Mouse (Mus musculus) embryonic facial prominence, embryonic 11.5 days (tissue): ENCODE results near the gene Sgta. TPM values are rescaled to one million over a fixed set of nuclear protein-coding genes. Genes with fewer than 3 reads are reported as not detected.

Source experiments
- ATAC-seq: fragments of 200-750 bp; cut with Nextera tagmentation; replicated peaks from 2 replicates; pipeline ENCODE4 v1.8.0; 2017; ENCODE audit warnings: low read depth; ENCODE audit not compliant: insufficient number of reproducible peaks, low FRiP score, low TSS enrichment
- DNase-seq: peaks from one replicate; pipeline ENCODE4 v3.0.0-alpha.2; 2015; ENCODE audit warnings: low spot score
- H3K27ac ChIP-seq: fragments of 300-500 bp; sonication (generic); replicated peaks from 2 replicates; pipeline ENCODE4 v1.5.1; 2014; ENCODE audit warnings: mild to moderate bottlenecking, low read depth, low read length, control low read depth
- H3K27me3 ChIP-seq: fragments of 300-500 bp; sonication (generic); 2 replicates; pipeline ENCODE4 v1.6.1; 2014; ENCODE audit warnings: mild to moderate bottlenecking, low read length, moderate library complexity, mixed read lengths; ENCODE audit not compliant: control insufficient read depth, insufficient read depth
- H3K36me3 ChIP-seq: fragments of 300-500 bp; sonication (generic); replicated peaks from 2 replicates; pipeline ENCODE4 v1.6.1; 2014; ENCODE audit warnings: low read depth, mild to moderate bottlenecking, low read length, moderate library complexity, mixed read lengths; ENCODE audit not compliant: control insufficient read depth, insufficient read depth
- H3K4me1 ChIP-seq: fragments of 300-500 bp; sonication (generic); 2 replicates; pipeline ENCODE4 v1.6.1; 2014; ENCODE audit warnings: low read length, mixed read lengths; ENCODE audit not compliant: control insufficient read depth, insufficient read depth
- H3K4me2 ChIP-seq: fragments of 300-500 bp; sonication (generic); 2 replicates; pipeline ENCODE4 v1.6.1; 2014; ENCODE audit warnings: low read depth, mild to moderate bottlenecking, control low read depth, low read length, moderate library complexity
- H3K4me3 ChIP-seq: fragments of 300-500 bp; sonication (generic); 2 replicates; pipeline ENCODE4 v1.5.1; 2014; ENCODE audit warnings: low read depth, low read length, control low read depth
- H3K9ac ChIP-seq: fragments of 300-500 bp; sonication (generic); replicated peaks from 2 replicates; pipeline ENCODE4 v1.6.1; 2014; ENCODE audit warnings: mild to moderate bottlenecking, control low read depth, low read length
- H3K9me3 ChIP-seq: fragments of 300-500 bp; sonication (generic); replicated peaks from 2 replicates; pipeline ENCODE4 v1.6.1; 2016; ENCODE audit warnings: mild to moderate bottlenecking, low read length, inconsistent platforms, mixed read lengths; ENCODE audit not compliant: control insufficient read depth
- WGBS: fragments of 180-500 bp; shearing (Covaris S2); extraction: QIAGEN DNeasy Blood & Tissue Kit; methylation state at CpG from one replicate; pipeline ENCODE4 v1.1.7; 2014; 5-methylcytosine and 5-hydroxymethylcytosine counted together
- polyA plus RNA-seq: library from polyadenylated mRNA; unstranded; fragments of >200 nt; fragmentation: Nextera tagmentation; extraction: Ambion mirVana; gene quantifications from 2 replicates; pipeline ENCODE4 v1.2.1, GENCODE M21; 2014

Gene Sgta
- polyA plus RNA-seq, 1 experiment from 2014 or later: 193 TPM

GRCm38 (mm10) chr10:81029031-81029430, 30.9 kb downstream of the Sgta start:
- Histone ChIP-seq H3K4me3 (no peak overlapping the region), H3K9me3 (no peaks in the 10 kb centered on the region), H3K4me1 (peaks cover 3% of the 10 kb centered on the region; the same call in 1 of the 2 replicates), H3K36me3 (no peaks in the 10 kb centered on the region; the same call in 1 of the 2 replicates), H3K9ac (no peak overlapping the region), H3K27ac (no peak overlapping the region), H3K4me2 (no peak overlapping the region), H3K27me3 (peaks cover 13% of the 10 kb centered on the region)
- ATAC-seq (no peak), DNase-seq (no peak)
- WGBS: 69% methylated on average over 10 of the region's 10 CpGs

DNA sequence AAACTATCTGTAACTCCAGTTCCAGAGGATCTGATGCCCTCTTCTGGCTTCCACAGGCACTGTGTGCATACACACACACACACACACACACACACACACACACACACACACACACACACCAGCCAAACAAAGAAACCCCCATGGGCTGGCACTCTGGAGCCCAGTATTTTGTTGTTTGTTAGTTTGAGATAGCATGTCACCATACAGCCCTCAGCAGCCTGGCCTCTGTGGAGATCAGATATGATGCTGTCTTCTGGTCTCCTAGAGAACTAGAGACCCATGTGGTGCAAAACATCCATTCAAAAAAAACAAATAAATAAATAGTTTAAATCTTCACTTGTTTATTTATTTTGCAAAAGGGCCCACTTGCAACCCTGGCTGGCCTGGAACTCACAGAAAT, 31.8 kb downstream of the Sgta start:
- Histone ChIP-seq H3K9ac (no peak overlapping the region), H3K36me3 (no peaks in the 10 kb centered on the region; the same call in 1 of the 2 replicates), H3K4me2 (no peak overlapping the region), H3K27me3 (peaks cover 13% of the 10 kb centered on the region), H3K4me3 (no peak overlapping the region), H3K27ac (no peak overlapping the region), H3K4me1 (peaks cover 3% of the 10 kb centered on the region; the same call in 1 of the 2 replicates), H3K9me3 (no peaks in the 10 kb centered on the region)
- no peak for ATAC-seq
- no peak for DNase-seq

- H3K27ac ChIP-seq: no peak overlapping the region
- peaks cover 3% of the 10 kb centered on the region; the same call in 1 of the 2 replicates for H3K4me1 ChIP-seq
- no peak for ATAC-seq
- H3K4me2 ChIP-seq: no peak overlapping the region
- peaks cover 17% of the 10 kb centered on the region for H3K27me3 ChIP-seq
- no peak overlapping the region for H3K9ac ChIP-seq
- H3K36me3 ChIP-seq: no peaks in the 10 kb centered on the region; the same call in 1 of the 2 replicates
- no peak for DNase-seq
- 48% methylated on average over 4 of the region's 4 CpGs for WGBS
- H3K4me3 ChIP-seq: no peak overlapping the region
- H3K9me3 ChIP-seq: no peaks in the 10 kb centered on the region
These were observed 32.6 kb downstream of the Sgta start for GRCm38 (mm10) chr10:81027331-81027730.

- Histone ChIP-seq H3K36me3 (no peaks in the 10 kb centered on the region; the same call in 1 of the 2 replicates), H3K9ac (no peak overlapping the region), H3K9me3 (no peaks in the 10 kb centered on the region), H3K27ac (no peak overlapping the region), H3K4me1 (peaks cover 3% of the 10 kb centered on the region; the same call in 1 of the 2 replicates), H3K4me2 (no peak overlapping the region), H3K4me3 (no peak overlapping the region), H3K27me3 (peaks cover 21% of the 10 kb centered on the region)
- 89% methylated on average over 5 of the region's 5 CpGs for WGBS
- no peak for ATAC-seq
- DNase-seq: no peak
These were observed 33.1 kb downstream of the Sgta start for GRCm38 (mm10) chr10:81026857-81027256.

DNA sequence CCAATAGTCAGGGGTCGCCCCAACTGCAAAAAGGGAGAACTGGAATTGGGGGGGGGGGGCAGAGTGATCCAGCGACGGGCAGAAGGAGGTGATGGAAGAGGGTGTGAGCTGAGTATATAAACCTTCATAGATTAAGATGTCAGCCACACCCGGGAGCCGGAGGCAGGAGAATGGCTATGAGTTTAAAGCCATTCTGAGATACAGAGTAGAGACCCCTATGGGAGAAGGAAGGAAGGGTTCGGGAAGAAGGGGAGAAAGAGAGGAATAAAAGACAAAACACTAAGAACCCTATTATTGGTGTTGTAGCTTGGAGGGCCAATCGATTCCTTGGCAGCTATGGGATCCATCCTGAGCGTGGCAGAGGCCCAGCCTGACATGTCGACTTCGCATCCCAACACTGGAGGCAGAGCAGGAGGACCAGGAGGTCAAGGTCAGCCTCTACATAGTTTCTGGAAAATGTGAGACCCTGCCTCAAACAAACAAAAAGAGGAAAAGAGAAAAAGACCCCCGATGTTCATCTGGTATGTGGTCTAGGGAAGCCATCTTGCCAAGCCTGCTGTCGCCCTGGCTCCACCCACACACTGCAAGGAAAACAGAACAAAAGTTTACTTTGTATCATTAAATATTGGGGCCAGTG, 34.2 kb downstream of the Sgta start, which contains the start of gene Diras1:
TSS of gene Diras1 (minus strand) at position 24 of the 637 bp plus-strand sequence.
- peaks cover 22% of the 10 kb centered on the region for H3K27me3 ChIP-seq
- H3K9ac ChIP-seq: no peak within 1 kb of the TSS; the same call in 1 of the 2 replicates
- H3K4me1 ChIP-seq: peaks cover 3% of the 10 kb centered on the region; the same call in 1 of the 2 replicates
- no peak within 1 kb of the TSS for H3K27ac ChIP-seq
- H3K9me3 ChIP-seq: no peaks in the 10 kb centered on the region
- peak within 1 kb of the TSS; percentile 29 for H3K4me3 ChIP-seq
- no peaks in the 10 kb centered on the region; the same call in 1 of the 2 replicates for H3K36me3 ChIP-seq
- 50% methylated on average over 12 of the region's 12 CpGs for WGBS
- no peak for ATAC-seq
- H3K4me2 ChIP-seq: peak within 1 kb of the TSS; percentile 59
- no peak for DNase-seq

DNA sequence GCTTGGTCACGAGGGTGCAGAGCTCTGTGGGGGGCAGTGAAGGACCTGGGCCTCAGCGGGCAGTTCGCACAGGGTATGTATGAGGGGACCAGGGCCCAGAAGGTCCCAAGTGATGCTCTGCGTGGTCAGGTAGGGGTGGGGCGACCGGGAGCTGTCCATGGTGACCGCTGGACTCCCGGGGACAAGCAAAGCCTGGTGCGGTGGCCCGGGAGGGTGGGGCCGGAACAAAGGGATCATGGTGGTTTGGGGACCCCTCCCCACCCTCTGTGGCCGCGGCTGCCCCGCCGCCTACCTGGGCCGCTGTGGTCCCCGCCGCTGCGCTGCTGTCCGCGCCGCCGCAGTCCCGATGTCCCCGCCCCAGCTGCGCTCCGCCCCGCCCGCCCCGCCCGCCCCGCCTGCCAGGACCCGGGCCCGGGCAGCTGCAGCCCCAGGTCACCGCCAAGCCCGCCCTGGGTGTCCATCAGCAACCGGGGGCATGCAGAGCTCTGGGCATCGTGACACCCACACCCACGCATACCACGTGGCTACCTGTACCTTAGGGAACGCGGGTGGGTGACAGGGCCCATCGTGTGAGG, 34.8 kb downstream of the Sgta start:
- Histone ChIP-seq H3K4me3 (peak overlapping the region; percentile 29), H3K9ac (no peak overlapping the region; the same call in 1 of the 2 replicates), H3K4me1 (peaks cover 3% of the 10 kb centered on the region; the same call in 1 of the 2 replicates), H3K27ac (no peak overlapping the region), H3K27me3 (peaks cover 22% of the 10 kb centered on the region), H3K4me2 (peak overlapping the region; percentile 59), H3K36me3 (no peaks in the 10 kb centered on the region), H3K9me3 (no peaks in the 10 kb centered on the region)
- no peak; the same call in 1 of the 2 replicates for ATAC-seq
- WGBS: 3% methylated on average over 22 of the region's 43 CpGs
- peak; percentile 27 for DNase-seq

DNA sequence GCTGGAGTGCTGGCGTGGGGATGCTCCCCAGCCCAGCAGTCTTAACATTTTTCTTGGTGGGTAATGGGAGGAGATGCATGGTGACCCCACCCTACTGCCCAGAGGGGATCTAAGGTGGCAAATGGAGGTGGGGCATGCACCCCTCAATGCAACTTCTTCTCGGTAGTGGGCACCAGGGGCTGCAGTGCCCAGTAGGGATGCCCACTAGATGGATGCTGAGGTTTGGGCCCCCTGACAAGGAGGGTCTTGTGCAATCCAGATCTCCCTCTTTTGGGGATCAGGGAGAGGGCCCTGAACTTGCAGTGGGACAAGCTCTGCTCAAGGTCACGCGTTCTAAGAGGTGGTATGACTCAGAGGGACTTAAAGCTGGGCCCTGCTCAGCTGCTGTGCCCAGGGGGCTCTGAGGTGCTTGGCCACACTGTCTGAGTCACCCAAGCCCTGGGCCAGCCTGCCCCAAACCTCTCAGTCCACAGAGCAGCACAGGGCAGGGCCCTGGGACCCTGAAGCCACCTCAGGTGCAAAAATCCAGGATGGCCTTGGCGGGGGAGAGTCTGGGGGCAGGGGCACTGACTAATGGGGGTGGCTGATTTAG, 35.5 kb downstream of the Sgta start:
- Histone ChIP-seq H3K9ac (no peak overlapping the region), H3K36me3 (no peaks in the 10 kb centered on the region), H3K4me1 (peaks cover 3% of the 10 kb centered on the region; the same call in 1 of the 2 replicates), H3K27ac (no peak overlapping the region), H3K27me3 (peaks cover 22% of the 10 kb centered on the region), H3K4me2 (no peak overlapping the region; the same call in 1 of the 2 replicates), H3K9me3 (no peaks in the 10 kb centered on the region), H3K4me3 (no peak overlapping the region)
- WGBS: 76% methylated on average over 5 of the region's 5 CpGs
- DNase-seq (no peak), ATAC-seq (no peak; the same call in 1 of the 2 replicates)

GRCm38 (mm10) chr10:81022744-81023143, 37.2 kb downstream of the Sgta start:
- DNase-seq (no peak), ATAC-seq (no peak)
- H3K27me3 ChIP-seq: peaks cover 22% of the 10 kb centered on the region
- H3K9me3 ChIP-seq: no peaks in the 10 kb centered on the region
- no peak overlapping the region for H3K9ac ChIP-seq
- H3K4me2 ChIP-seq: no peak overlapping the region
- H3K27ac ChIP-seq: no peak overlapping the region
- 70% methylated on average over 8 of the region's 8 CpGs for WGBS
- H3K4me1 ChIP-seq: peaks cover 3% of the 10 kb centered on the region; the same call in 1 of the 2 replicates
- no peaks in the 10 kb centered on the region for H3K36me3 ChIP-seq
- no peak overlapping the region for H3K4me3 ChIP-seq
